Mouse (Mus musculus): ENCODE results near the gene Uvssa.

DNA sequence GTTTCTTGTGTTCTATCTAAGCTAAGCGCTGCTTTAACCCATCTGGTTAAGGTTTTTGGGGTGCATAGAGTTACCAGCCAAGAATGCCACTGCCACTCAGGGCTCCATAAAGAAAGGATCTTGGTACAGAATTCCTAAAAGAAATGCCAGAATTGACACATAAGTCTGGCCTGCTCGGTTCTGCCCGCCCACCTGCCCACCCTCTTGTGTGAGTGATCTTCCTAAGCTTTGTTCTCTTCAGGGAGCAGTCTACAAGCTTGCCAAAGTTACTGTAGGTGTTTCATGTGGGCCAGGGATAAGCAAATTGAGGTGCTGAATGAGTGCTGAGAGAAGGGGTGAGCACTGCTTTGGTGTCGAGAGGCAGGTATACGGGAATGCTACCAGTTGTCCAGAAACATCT is 15.1 kb upstream of the Uvssa start:
- TF ChIP-seq CTCF (IDR thresholded peaks at IDR 0.05; ENCODE audit: borderline replicate concordance, extremely low read depth, insufficient read depth, insufficient read length) = no peak
- TF ChIP-seq POLR2A (IDR thresholded peaks at IDR 0.05; ENCODE audit: borderline replicate concordance, extremely low read depth, insufficient read depth, insufficient read length, poor library complexity, severe bottlenecking) = no peak

Measured in brain, embryonic 14.5 days (tissue).